Mouse (Mus musculus) liver, adult 2 months (tissue): ENCODE results near the gene Senp3.

ENCODE experiments used
- CTCF ChIP-seq: fragments of 200-500 bp; IDR thresholded peaks from 2 replicates; pipeline ENCODE4 v1.5.1; 2011; ENCODE audit warnings: low read depth, low read length, control low read depth
- POLR2A ChIP-seq: fragments of 200-500 bp; IDR thresholded peaks from 2 replicates; pipeline ENCODE4 v1.6.1; 2011; ENCODE audit warnings: low read length, control low read depth; ENCODE audit not compliant: insufficient read depth; ENCODE audit errors: extremely low read depth

GRCm38 (mm10) chr11:69716953-69717352, 35.1 kb upstream of the Senp3 start:
- TF ChIP-seq CTCF (no peak), POLR2A (no peak)
